Mouse (Mus musculus) adrenal gland, postnatal 4 days (tissue): ENCODE measurements around the gene Wdr76. TPM values are rescaled to one million over a fixed set of nuclear protein-coding genes. Genes with fewer than 3 reads are reported as not detected.

Experiments used
- total RNA-seq, 2 experiments: library from RNA; stranded (reverse); gene quantifications; 2 replicates each; pipeline ENCODE4 v1.2.3; 2021

Wdr76 gene
- total RNA-seq, 2 experiments from 2014 or later: 12.0 to 13.6 TPM

Other genes with a start within 250 kb of the Wdr76 start
- gene Trp53bp1, start 235.3 kb upstream of the Wdr76 start, total RNA-seq: 100 to 1,000 TPM in 1 of 2 experiments, 10 to 100 TPM in 1; 99.2 to 105 TPM
- 10 to 100 TPM; 10.8 to 13.3 TPM for gene Map1a, start 217.1 kb upstream of the Wdr76 start, total RNA-seq
- 10 to 100 TPM; 26.1 to 28.0 TPM for gene Ppip5k1, start 151.3 kb upstream of the Wdr76 start, total RNA-seq
- 10 to 100 TPM; 10.5 to 15.2 TPM for gene Ckmt1, start 149.0 kb upstream of the Wdr76 start, total RNA-seq
- not detected for gene Strc, start 119.6 kb upstream of the Wdr76 start, total RNA-seq
- 100 to 1,000 TPM; 400 to 403 TPM for gene Pdia3, start 92.9 kb upstream of the Wdr76 start, total RNA-seq
- gene Catsper2, start 92.9 kb upstream of the Wdr76 start, total RNA-seq: 1 to 10 TPM; 3.9 to 5.3 TPM
- 1 to 10 TPM; 1.3 to 2.0 TPM for gene Ell3, start 62.4 kb upstream of the Wdr76 start, total RNA-seq
- 100 to 1,000 TPM; 285 to 301 TPM for gene Serf2, start 57.5 kb upstream of the Wdr76 start, total RNA-seq
- gene Hypk, start 53.4 kb upstream of the Wdr76 start, total RNA-seq: 10 to 100 TPM; 35.6 to 40.2 TPM
- 1 to 10 TPM in 1 of 2 experiments, under 1 TPM in 1; 0.54 to 1.0 TPM for gene Serinc4, start 49.9 kb upstream of the Wdr76 start, total RNA-seq
- gene Mfap1b, start 32.7 kb upstream of the Wdr76 start, total RNA-seq: 10 to 100 TPM; 28.5 to 31.8 TPM
- gene Mfap1a, start 58 bp upstream of the Wdr76 start, total RNA-seq: 10 to 100 TPM; 29.0 to 32.5 TPM